Mouse (Mus musculus): ENCODE results near the gene Aifm2. TPM values are rescaled to one million over a fixed set of nuclear protein-coding genes. Genes with fewer than 3 reads are reported as not detected.

Gene Aifm2
- total RNA-seq, 1 experiment = 13.4 TPM

DNA sequence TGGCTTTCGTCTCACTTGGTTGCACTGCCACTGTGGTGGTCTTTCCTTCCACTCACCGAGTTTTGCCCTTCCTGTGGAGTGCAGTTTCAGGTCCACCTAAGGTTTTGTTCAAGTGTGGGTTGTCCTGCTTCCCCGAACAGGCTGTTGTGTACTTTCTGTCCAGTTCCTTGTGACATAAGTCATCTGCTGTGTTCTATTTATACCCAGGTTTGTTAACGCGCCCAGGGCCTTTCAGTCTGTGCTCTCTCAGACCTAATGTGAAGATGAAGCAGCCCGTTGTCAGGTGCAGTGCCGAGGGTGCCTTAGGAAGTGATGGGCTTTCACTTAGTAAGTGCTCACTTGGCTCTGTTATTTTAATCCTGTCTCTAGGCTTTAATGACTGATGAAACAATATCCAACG lies 25.7 kb upstream of the Aifm2 start:
- Histone ChIP-seq H3K4me1 (ENCODE audit: control insufficient read depth in 2 of 2, insufficient read depth in 2 of 2, low read length in 2 of 2, poor library complexity in 1 of 2) (no peaks in the 10 kb centered on the region), H3K9me3 (ENCODE audit: control insufficient read depth, insufficient read depth, low read depth, low read length) (no peaks in the 10 kb centered on the region), H3K27ac (ENCODE audit: insufficient read depth, low read depth, low read length, poor library complexity, severe bottlenecking) (no peak overlapping the region), H3K9ac (ENCODE audit: insufficient read depth, low read depth, low read length, poor library complexity, severe bottlenecking) (no peak overlapping the region), H3K36me3 (ENCODE audit: control insufficient read depth, insufficient read depth, low read length, poor library complexity, severe bottlenecking) (peaks cover 38% of the 10 kb centered on the region), H3K4me3 (ENCODE audit: insufficient read depth in 1 of 2, low read depth in 1 of 2, low read length in 2 of 2, poor library complexity in 1 of 2, severe bottlenecking in 1 of 2) (no peak overlapping the region)
- no peak for DNase-seq (ENCODE audit: low read depth, low spot score)
- in situ Hi-C loops (cut with MboI; ENCODE audit: low sequenced_read_pairs in 2 of 2, unreplicated experiment in 2 of 2) = no loop called here
- TF ChIP-seq CHD2 (IDR thresholded peaks at IDR 0.05; ENCODE audit: low read depth, low read length) = no peak
- TF ChIP-seq ZC3H11A (IDR thresholded peaks at IDR 0.05; ENCODE audit: borderline replicate concordance, low read depth, low read length) = no peak
- TF ChIP-seq HCFC1 (IDR thresholded peaks at IDR 0.05; ENCODE audit: borderline replicate concordance, insufficient read depth, low read length) = no peak
- no peak for TF ChIP-seq ZNF384 (IDR thresholded peaks at IDR 0.05; ENCODE audit: low read depth, low read length)
- TF ChIP-seq MAFK (IDR thresholded peaks at IDR 0.05; ENCODE audit: insufficient read depth, low read depth, low read length) = no peak

DNA sequence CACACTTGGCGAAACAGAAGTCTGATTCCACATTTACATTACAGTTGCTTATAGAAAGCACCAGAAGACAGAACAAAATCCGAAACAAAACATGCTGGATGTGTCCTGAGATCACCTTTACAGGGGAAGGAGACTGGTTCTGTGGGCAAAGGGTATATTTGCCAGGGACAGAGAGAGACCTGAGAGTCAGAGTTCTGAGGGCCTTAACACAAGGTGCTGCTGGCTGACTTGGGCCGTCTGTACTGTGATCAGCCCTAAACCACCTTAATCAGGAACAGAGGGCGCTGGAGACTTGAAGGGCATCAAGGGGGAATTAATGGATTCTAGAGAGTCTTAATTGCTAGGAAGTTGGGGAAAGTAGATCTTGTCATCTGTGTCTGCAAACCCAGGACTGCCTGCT lies 21.5 kb upstream of the Aifm2 start:
- H3K9me3 ChIP-seq (ENCODE audit: control insufficient read depth, insufficient read depth, low read depth, low read length) = no peaks in the 10 kb centered on the region
- in situ Hi-C loops (cut with MboI; ENCODE audit: low sequenced_read_pairs in 2 of 2, unreplicated experiment in 2 of 2) = no loop called here
- peaks cover 26% of the 10 kb centered on the region for H3K36me3 ChIP-seq (ENCODE audit: control insufficient read depth, insufficient read depth, low read length, poor library complexity, severe bottlenecking)
- H3K27ac ChIP-seq (ENCODE audit: insufficient read depth, low read depth, low read length, poor library complexity, severe bottlenecking) = no peak overlapping the region
- no peak overlapping the region for H3K9ac ChIP-seq (ENCODE audit: insufficient read depth, low read depth, low read length, poor library complexity, severe bottlenecking)
- DNase-seq (ENCODE audit: low read depth, low spot score) = no peak
- H3K4me3 ChIP-seq (ENCODE audit: insufficient read depth in 1 of 2, low read depth in 1 of 2, low read length in 2 of 2, poor library complexity in 1 of 2, severe bottlenecking in 1 of 2) = no peak overlapping the region
- H3K4me1 ChIP-seq (ENCODE audit: control insufficient read depth in 2 of 2, insufficient read depth in 2 of 2, low read length in 2 of 2, poor library complexity in 1 of 2) = peaks cover 0 to 1% of the 10 kb centered on the region in 2 experiments; a peak in 1 of 4 replicates
- TF ChIP-seq ZC3H11A (IDR thresholded peaks at IDR 0.05; ENCODE audit: borderline replicate concordance, low read depth, low read length) (no peak), CHD2 (IDR thresholded peaks at IDR 0.05; ENCODE audit: low read depth, low read length) (no peak), MAFK (IDR thresholded peaks at IDR 0.05; ENCODE audit: insufficient read depth, low read depth, low read length) (no peak)

DNA sequence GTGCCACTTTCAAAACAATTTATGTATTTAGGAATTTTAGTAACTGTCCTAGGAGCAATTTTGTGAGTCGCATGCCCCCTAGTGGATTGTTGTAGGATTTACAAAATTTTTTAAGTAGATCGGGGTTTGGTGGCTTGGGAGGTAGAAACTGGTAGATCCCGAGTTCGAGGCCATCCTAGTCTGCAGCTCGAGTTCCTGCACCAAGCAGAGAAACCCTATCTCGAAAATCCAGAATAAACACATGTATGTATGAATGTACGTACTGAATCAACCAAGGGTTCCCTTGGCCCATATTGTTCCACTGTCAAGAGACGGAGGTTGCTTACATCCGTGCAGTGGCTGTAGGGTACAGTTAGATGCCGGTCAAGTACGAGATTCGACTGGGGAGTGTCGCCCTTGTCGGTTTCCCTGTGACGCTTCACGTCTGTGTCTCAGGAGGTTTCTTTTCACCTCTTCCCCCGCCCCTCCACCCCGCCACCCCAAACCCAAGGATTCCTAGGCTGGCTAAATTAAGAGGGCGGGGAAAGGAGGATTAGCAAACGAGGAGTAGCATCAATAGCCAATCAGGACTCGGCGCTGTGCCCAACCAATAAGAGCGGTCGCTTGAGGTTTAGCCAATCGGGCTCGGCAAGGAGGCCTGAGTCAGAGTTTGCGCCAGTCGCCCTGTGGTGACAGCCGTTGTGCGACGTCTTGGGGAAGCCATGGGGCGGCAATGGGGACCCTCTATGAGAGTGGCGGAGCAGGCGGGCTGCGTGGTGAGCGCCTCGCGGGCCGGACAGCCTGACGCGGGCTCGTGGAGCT lies 20.0 kb upstream of the Aifm2 start, which contains the start of gene Tysnd1:
Gene Tysnd1 (plus strand): TSS at position 645 of the 801 bp plus-strand sequence.
- TF ChIP-seq HCFC1 (IDR thresholded peaks at IDR 0.05; ENCODE audit: borderline replicate concordance, insufficient read depth, low read length) (peak; percentile 86), ZNF384 (IDR thresholded peaks at IDR 0.05; ENCODE audit: low read depth, low read length) (no peak), CHD2 (IDR thresholded peaks at IDR 0.05; ENCODE audit: low read depth, low read length) (peak; percentile 72; the same call in 1 of the 2 replicates), ZC3H11A (IDR thresholded peaks at IDR 0.05; ENCODE audit: borderline replicate concordance, low read depth, low read length) (peak; percentile 52; the same call in 1 of the 2 replicates), MAFK (IDR thresholded peaks at IDR 0.05; ENCODE audit: insufficient read depth, low read depth, low read length) (no peak)
- peak; percentile 94 for DNase-seq (ENCODE audit: low read depth, low spot score)
- Histone ChIP-seq H3K9me3 (ENCODE audit: control insufficient read depth, insufficient read depth, low read depth, low read length) (no peaks in the 10 kb centered on the region), H3K9ac (ENCODE audit: insufficient read depth, low read depth, low read length, poor library complexity, severe bottlenecking) (peak within 1 kb of the TSS; percentile 88), H3K27ac (ENCODE audit: insufficient read depth, low read depth, low read length, poor library complexity, severe bottlenecking) (no peak within 1 kb of the TSS), H3K36me3 (ENCODE audit: control insufficient read depth, insufficient read depth, low read length, poor library complexity, severe bottlenecking) (peaks cover 15% of the 10 kb centered on the region), H3K4me1 (ENCODE audit: control insufficient read depth in 2 of 2, insufficient read depth in 2 of 2, low read length in 2 of 2, poor library complexity in 1 of 2) (peaks cover 0 to 1% of the 10 kb centered on the region in 2 experiments; a peak in 1 of 4 replicates), H3K4me3 (ENCODE audit: insufficient read depth in 1 of 2, low read depth in 1 of 2, low read length in 2 of 2, poor library complexity in 1 of 2, severe bottlenecking in 1 of 2) (peak within 1 kb of the TSS; percentile 89 to 96)
- in situ Hi-C loops (cut with MboI; ENCODE audit: low sequenced_read_pairs in 2 of 2, unreplicated experiment in 2 of 2) = no loop called here

DNA sequence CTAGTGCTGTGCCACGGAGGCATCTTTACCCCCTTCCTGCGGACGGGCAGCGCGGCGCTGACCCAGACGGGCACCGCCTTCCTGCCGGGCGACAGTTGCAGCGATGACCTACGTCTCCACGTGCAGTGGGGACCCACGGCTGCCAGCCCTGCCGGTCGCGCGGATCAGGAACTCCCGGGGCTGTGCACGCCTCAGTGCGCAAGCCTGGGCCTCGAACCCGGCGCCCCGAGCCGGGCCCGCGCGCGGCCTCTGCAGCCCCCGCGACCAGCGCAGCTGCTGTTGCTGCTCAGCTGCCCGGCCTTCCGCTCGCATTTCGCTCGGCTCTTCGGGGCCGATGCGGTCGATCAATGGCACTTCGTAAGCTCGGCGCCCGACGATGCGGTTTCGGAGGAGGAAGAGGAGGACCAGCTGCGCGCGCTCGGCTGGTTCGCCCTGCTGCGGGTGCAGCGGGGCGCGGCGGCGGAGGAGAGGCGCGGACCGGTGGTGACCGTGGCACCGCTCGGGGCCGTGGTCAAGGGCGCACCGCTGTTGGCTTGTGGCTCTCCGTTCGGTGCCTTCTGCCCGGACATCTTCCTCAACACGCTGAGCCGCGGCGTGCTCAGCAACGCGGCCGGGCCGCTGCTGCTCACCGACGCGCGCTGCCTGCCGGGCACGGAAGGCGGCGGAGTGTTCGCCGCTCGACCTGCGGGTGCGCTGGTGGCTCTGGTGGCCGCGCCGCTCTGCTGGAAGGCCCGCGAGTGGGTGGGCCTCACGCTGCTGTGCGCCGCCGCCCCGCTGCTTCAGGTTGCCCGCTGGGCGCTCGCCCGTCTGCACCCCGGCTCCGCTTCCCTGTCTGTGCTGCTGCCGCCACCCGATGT lies 19.1 kb upstream of the Aifm2 start:
- in situ Hi-C loops (cut with MboI; ENCODE audit: low sequenced_read_pairs in 2 of 2, unreplicated experiment in 2 of 2) = no loop called here
- TF ChIP-seq ZNF384 (IDR thresholded peaks at IDR 0.05; ENCODE audit: low read depth, low read length) = no peak
- no peak for TF ChIP-seq MAFK (IDR thresholded peaks at IDR 0.05; ENCODE audit: insufficient read depth, low read depth, low read length)
- no peak for TF ChIP-seq CHD2 (IDR thresholded peaks at IDR 0.05; ENCODE audit: low read depth, low read length)
- no peak for TF ChIP-seq HCFC1 (IDR thresholded peaks at IDR 0.05; ENCODE audit: borderline replicate concordance, insufficient read depth, low read length)
- TF ChIP-seq ZC3H11A (IDR thresholded peaks at IDR 0.05; ENCODE audit: borderline replicate concordance, low read depth, low read length) = no peak
- H3K36me3 ChIP-seq (ENCODE audit: control insufficient read depth, insufficient read depth, low read length, poor library complexity, severe bottlenecking) = peaks cover 15% of the 10 kb centered on the region
- no peaks in the 10 kb centered on the region for H3K9me3 ChIP-seq (ENCODE audit: control insufficient read depth, insufficient read depth, low read depth, low read length)
- H3K4me3 ChIP-seq (ENCODE audit: insufficient read depth in 1 of 2, low read depth in 1 of 2, low read length in 2 of 2, poor library complexity in 1 of 2, severe bottlenecking in 1 of 2) = peak overlapping the region; percentile 89 to 96
- H3K27ac ChIP-seq (ENCODE audit: insufficient read depth, low read depth, low read length, poor library complexity, severe bottlenecking) = no peak overlapping the region
- H3K9ac ChIP-seq (ENCODE audit: insufficient read depth, low read depth, low read length, poor library complexity, severe bottlenecking) = peak overlapping the region; percentile 88
- H3K4me1 ChIP-seq (ENCODE audit: control insufficient read depth in 2 of 2, insufficient read depth in 2 of 2, low read length in 2 of 2, poor library complexity in 1 of 2) = peaks cover 0 to 1% of the 10 kb centered on the region in 2 experiments; a peak in 1 of 4 replicates
- no peak for DNase-seq (ENCODE audit: low read depth, low spot score)

Data from ES-E14 (cell line).